ENCODE assay signal across 13 mouse cellular contexts in genomic region chr6:8174062-8174461, GRCm38 (mm10). TPM values are rescaled to one million over a fixed set of nuclear protein-coding genes. Genes with fewer than 3 reads are reported as not detected.
DNase-seq lines count a peak whose midpoint lies in the region; ATAC-seq and TF ChIP-seq lines count a peak whose summit lies in the region.
"Had no signal": no experiment of that assay in that cellular context is flagged by ENCODE, and none has a peak within 500 bp of the region (broad histone marks: within the 10 kb centered on the region; RNA-seq: fewer than 3 reads in every experiment).

No protein-coding gene starts in this region.

- no peaks in the 10 kb centered on the region for H3K27me3 ChIP-seq in forebrain, postnatal 0 days (ENCODE audit: insufficient read depth, low read length)
- H3K27me3 ChIP-seq in forebrain, embryonic 13.5 days, result no peaks in the 10 kb centered on the region
- H3K27me3 ChIP-seq in limb, embryonic 14.5 days (ENCODE audit: control insufficient read depth, insufficient read depth, low read length), result no peaks in the 10 kb centered on the region
- H3K27me3 ChIP-seq in limb, embryonic 10.5 days (ENCODE audit: low read depth, poor library complexity, severe bottlenecking), result no peaks in the 10 kb centered on the region
- H3K27me3 ChIP-seq: liver, embryonic 12.5 days had no signal

- 67% methylated on average over 2 of the region's 2 CpGs for WGBS in forebrain, postnatal 0 days
- 68% methylated on average over 2 of the region's 2 CpGs for WGBS in forebrain, embryonic 13.5 days
- 56% methylated on average over 2 of the region's 2 CpGs for WGBS in limb, embryonic 14.5 days
- 54% methylated on average over 2 of the region's 2 CpGs for WGBS in limb, embryonic 10.5 days

- H3K4me2 ChIP-seq in forebrain, postnatal 0 days (ENCODE audit: low read depth), result no peak overlapping the region
- H3K4me2 ChIP-seq in forebrain, embryonic 13.5 days, result no peak overlapping the region
- no peak overlapping the region for H3K4me2 ChIP-seq in limb, embryonic 14.5 days (replicated peaks; ENCODE audit: low read depth, low read length, severe bottlenecking)
- H3K4me2 ChIP-seq: liver, embryonic 12.5 days had no signal

- DNase-seq in forebrain, postnatal 0 days, result no peak
- DNase-seq in limb, embryonic 14.5 days (ENCODE audit: low spot score), result peak; percentile 23
- DNase-seq in limb, embryonic 10.5 days (ENCODE audit: low spot score), result no peak
- DNase-seq in lung, postnatal 36 days, result peak; percentile 1
- DNase-seq in liver, result no peak
- DNase-seq in gastrocnemius, postnatal 10 days, result no peak
- DNase-seq: adrenal gland, postnatal 10 days; B cell, adult 2 months; cerebellum, adult 18-20 months; thymus, postnatal 25 days had no signal

- peak; percentile 47; the same call in 1 of the 2 replicates for ATAC-seq in forebrain, postnatal 0 days
- ATAC-seq in forebrain, embryonic 13.5 days, result no peak
- ATAC-seq in limb, embryonic 14.5 days (ENCODE audit: low FRiP score, low read depth), result no peak
- ATAC-seq: liver, embryonic 12.5 days had no signal

- no peak overlapping the region for H3K9ac ChIP-seq in forebrain, postnatal 0 days
- H3K9ac ChIP-seq in forebrain, embryonic 13.5 days, result no peak overlapping the region
- no peak overlapping the region for H3K9ac ChIP-seq in limb, embryonic 14.5 days (ENCODE audit: low read depth, low read length, severe bottlenecking)
- H3K9ac ChIP-seq: liver, embryonic 12.5 days had no signal

- no peaks in the 10 kb centered on the region for H3K9me3 ChIP-seq in forebrain, postnatal 0 days (ENCODE audit: low read length)
- no peaks in the 10 kb centered on the region for H3K9me3 ChIP-seq in forebrain, embryonic 13.5 days (replicated peaks)
- H3K9me3 ChIP-seq in limb, embryonic 14.5 days (ENCODE audit: control insufficient read depth, low read length), result no peaks in the 10 kb centered on the region
- H3K9me3 ChIP-seq in limb, embryonic 10.5 days (replicated peaks), result no peaks in the 10 kb centered on the region
- H3K9me3 ChIP-seq: liver, embryonic 12.5 days had no signal

- no peak for TF ChIP-seq CTCF in forebrain, postnatal 0 days (IDR thresholded peaks at IDR 0.05; ENCODE audit: low read depth)
- TF ChIP-seq CTCF in embryonic fibroblast, embryonic 13.5 days (IDR thresholded peaks at IDR 0.05; ENCODE audit: borderline replicate concordance, insufficient read depth, low read length), result no peak

- no peak overlapping the region for H3K27ac ChIP-seq in forebrain, postnatal 0 days (ENCODE audit: low read depth, low read length)
- H3K27ac ChIP-seq in forebrain, embryonic 13.5 days, result no peak overlapping the region
- H3K27ac ChIP-seq in limb, embryonic 14.5 days (replicated peaks; ENCODE audit: low read depth, low read length), result no peak overlapping the region
- H3K27ac ChIP-seq in limb, embryonic 10.5 days, result no peak overlapping the region
- peak overlapping the region; percentile 42 for H3K27ac ChIP-seq in embryonic fibroblast, embryonic 13.5 days (ENCODE audit: insufficient read depth, low read length)
- H3K27ac ChIP-seq: liver, embryonic 12.5 days had no signal

- no peak overlapping the region for H3K4me3 ChIP-seq in forebrain, postnatal 0 days (ENCODE audit: low read depth, low read length)
- H3K4me3 ChIP-seq in forebrain, embryonic 13.5 days, result no peak overlapping the region
- no peak overlapping the region for H3K4me3 ChIP-seq in limb, embryonic 14.5 days (replicated peaks; ENCODE audit: low read length)
- H3K4me3 ChIP-seq in limb, embryonic 10.5 days, result no peak overlapping the region
- no peak overlapping the region for H3K4me3 ChIP-seq in embryonic fibroblast, embryonic 13.5 days (ENCODE audit: insufficient read depth, low read length)
- H3K4me3 ChIP-seq: liver, embryonic 12.5 days had no signal

- peaks cover 7% of the 10 kb centered on the region; the same call in 1 of the 2 replicates for H3K4me1 ChIP-seq in forebrain, postnatal 0 days (ENCODE audit: insufficient read depth)
- H3K4me1 ChIP-seq in forebrain, embryonic 13.5 days, result peaks cover 14% of the 10 kb centered on the region
- H3K4me1 ChIP-seq in limb, embryonic 14.5 days (ENCODE audit: control insufficient read depth, insufficient read depth, low read length), result peaks cover 12% of the 10 kb centered on the region; the same call in 1 of the 2 replicates
- H3K4me1 ChIP-seq in limb, embryonic 10.5 days, result peaks cover 11% of the 10 kb centered on the region
- H3K4me1 ChIP-seq in embryonic fibroblast, embryonic 13.5 days (ENCODE audit: control insufficient read depth, insufficient read depth, low read length), result peaks cover 13% of the 10 kb centered on the region; the same call in 1 of the 2 replicates
- H3K4me1 ChIP-seq: liver, embryonic 12.5 days had no signal

- H3K36me3 ChIP-seq in forebrain, postnatal 0 days (ENCODE audit: insufficient read depth), result no peaks in the 10 kb centered on the region
- no peaks in the 10 kb centered on the region for H3K36me3 ChIP-seq in forebrain, embryonic 13.5 days (ENCODE audit: poor library complexity, severe bottlenecking)
- no peaks in the 10 kb centered on the region for H3K36me3 ChIP-seq in limb, embryonic 14.5 days (ENCODE audit: control insufficient read depth, insufficient read depth, low read length)
- no peaks in the 10 kb centered on the region for H3K36me3 ChIP-seq in limb, embryonic 10.5 days
- H3K36me3 ChIP-seq: liver, embryonic 12.5 days had no signal

- TF ChIP-seq POLR2A in limb, embryonic 14.5 days (IDR thresholded peaks at IDR 0.05; ENCODE audit: borderline replicate concordance, extremely low read depth, insufficient read depth, insufficient read length), result no peak
- no peak for TF ChIP-seq POLR2A in embryonic fibroblast, embryonic 13.5 days (IDR thresholded peaks at IDR 0.05; ENCODE audit: low read depth, low read length)

RNA-seq across cellular contexts. Expression of gene Col28a1, which starts 18.4 kb away (rescaled TPM):
- 0.77 and 1.2 TPM in 2 replicates for total RNA-seq in forebrain, postnatal 0 days (2014; rRNA removed)
- 0.52 and 1.1 TPM in 2 replicates for polyA plus RNA-seq in forebrain, postnatal 0 days (2015; fragmentation: Nextera tagmentation; extraction: Ambion mirVana)
- 0.22 and 0.40 TPM in 2 replicates for polyA plus RNA-seq in forebrain, embryonic 13.5 days (2015; fragmentation: Nextera tagmentation; extraction: Ambion mirVana)
- 0.49 and 0.50 TPM in 2 replicates for polyA plus RNA-seq in limb, embryonic 14.5 days (2012; rRNA removed)
- 0.28 and 0.30 TPM in 2 replicates for polyA plus RNA-seq in limb, embryonic 14.5 days (2014; fragmentation: Nextera tagmentation; extraction: Ambion mirVana)
- 0.08 and 0.15 TPM in 2 replicates for polyA plus RNA-seq in limb, embryonic 10.5 days (2016; fragmentation: Nextera tagmentation; extraction: Ambion mirVana)
- polyA plus RNA-seq in embryonic fibroblast, embryonic 13.5 days (2011; ENCODE audit: insufficient read length, low read depth, missing spikeins), result 1.5 and 1.6 TPM in 2 replicates
- total RNA-seq in gastrocnemius, postnatal 10 days (2021), result 1 to 10 TPM; 4.4 to 5.2 TPM

RNA-seq across cellular contexts. Expression of gene Mios, which starts 35.0 kb away (rescaled TPM):
- 30.5 and 35.7 TPM in 2 replicates for total RNA-seq in forebrain, postnatal 0 days (2014; rRNA removed)
- 18.2 and 22.4 TPM in 2 replicates for polyA plus RNA-seq in forebrain, postnatal 0 days (2015; fragmentation: Nextera tagmentation; extraction: Ambion mirVana)
- 22.7 and 23.5 TPM in 2 replicates for polyA plus RNA-seq in forebrain, embryonic 13.5 days (2015; fragmentation: Nextera tagmentation; extraction: Ambion mirVana)
- 11.6 and 14.4 TPM in 2 replicates for polyA plus RNA-seq in limb, embryonic 14.5 days (2012; rRNA removed)
- 26.0 and 26.1 TPM in 2 replicates for polyA plus RNA-seq in limb, embryonic 14.5 days (2014; fragmentation: Nextera tagmentation; extraction: Ambion mirVana)
- 24.1 and 31.3 TPM in 2 replicates for polyA plus RNA-seq in limb, embryonic 10.5 days (2016; fragmentation: Nextera tagmentation; extraction: Ambion mirVana)
- 20.2 and 23.8 TPM in 2 replicates for polyA plus RNA-seq in embryonic fibroblast, embryonic 13.5 days (2011; ENCODE audit: insufficient read length, low read depth, missing spikeins)
- total RNA-seq in gastrocnemius, postnatal 10 days (2021), result 10 to 100 TPM; 16.2 to 17.6 TPM

Comparison
In these comparisons a context has a peak if more than half of its experiments do, and no peak if none do; other contexts are left out.
1. DNase-seq: peak in limb, embryonic 14.5 days (single experiment) and lung, postnatal 36 days (single experiment); none in forebrain, postnatal 0 days (single experiment), limb, embryonic 10.5 days (single experiment), liver (single experiment) and gastrocnemius, postnatal 10 days (single experiment).